Mouse (Mus musculus): ENCODE measurements at regions not wholly inside any gene's neighbourhood (a gene's known extent, or its start where the extent isn't known, plus 50 kb on each side); places are given as distances from the start of the nearest gene placed in this dataset.

- Histone ChIP-seq H3K27ac (replicated peaks) (no peak overlapping the region), H3K4me1 (replicated peaks) (no peaks in the 10 kb centered on the region), H3K9ac (no peak overlapping the region), H3K4me3 (no peak overlapping the region), H3K27me3 (no peaks in the 10 kb centered on the region), H3K4me2 (no peak overlapping the region), H3K9me3 (no peaks in the 10 kb centered on the region), H3K36me3 (no peaks in the 10 kb centered on the region)
- 74% methylated on average over 9 of the region's 9 CpGs for WGBS
- no peak for ATAC-seq (ENCODE audit: low read depth)
These were observed 338.4 kb upstream of the Jarid2 start for GRCm38 (mm10) chr13:44390666-44391390.

- Histone ChIP-seq H3K36me3 (no peaks in the 10 kb centered on the region), H3K4me3 (no peak overlapping the region), H3K4me2 (no peak overlapping the region), H3K27ac (replicated peaks) (no peak overlapping the region), H3K4me1 (replicated peaks) (no peaks in the 10 kb centered on the region), H3K27me3 (no peaks in the 10 kb centered on the region), H3K9ac (no peak overlapping the region), H3K9me3 (no peaks in the 10 kb centered on the region)
- WGBS, result 94% methylated on average over 5 of the region's 5 CpGs
- no peak for ATAC-seq (ENCODE audit: low read depth)
These were observed 335.3 kb upstream of the Jarid2 start for GRCm38 (mm10) chr13:44394016-44394415.

- WGBS, result 80% methylated on average over 15 of the region's 15 CpGs
- Histone ChIP-seq H3K27ac (replicated peaks) (no peak overlapping the region), H3K36me3 (no peaks in the 10 kb centered on the region), H3K9me3 (no peaks in the 10 kb centered on the region), H3K4me3 (no peak overlapping the region), H3K4me2 (no peak overlapping the region), H3K9ac (no peak overlapping the region), H3K4me1 (replicated peaks) (peaks cover 10% of the 10 kb centered on the region), H3K27me3 (no peaks in the 10 kb centered on the region)
- no peak for ATAC-seq (ENCODE audit: low read depth)
These were observed 330.5 kb upstream of the Jarid2 start for GRCm38 (mm10) chr13:44398613-44399369.

- no peaks in the 10 kb centered on the region for H3K36me3 ChIP-seq
- H3K9me3 ChIP-seq, result no peaks in the 10 kb centered on the region
- H3K27me3 ChIP-seq, result no peaks in the 10 kb centered on the region
- H3K4me2 ChIP-seq, result no peak overlapping the region
- WGBS, result 61% methylated on average over 3 of the region's 4 CpGs
- no peak overlapping the region for H3K4me3 ChIP-seq
- peaks cover 10% of the 10 kb centered on the region for H3K4me1 ChIP-seq (replicated peaks)
- H3K9ac ChIP-seq, result no peak overlapping the region
- no peak overlapping the region for H3K27ac ChIP-seq (replicated peaks)
- no peak for ATAC-seq (ENCODE audit: low read depth)
These were observed 329.9 kb upstream of the Jarid2 start for GRCm38 (mm10) chr13:44399370-44399685.

- Histone ChIP-seq H3K36me3 (no peaks in the 10 kb centered on the region), H3K27ac (replicated peaks) (no peak overlapping the region), H3K9me3 (no peaks in the 10 kb centered on the region), H3K4me2 (no peak overlapping the region), H3K27me3 (no peaks in the 10 kb centered on the region), H3K4me3 (no peak overlapping the region), H3K4me1 (replicated peaks) (peaks cover 10% of the 10 kb centered on the region), H3K9ac (no peak overlapping the region)
- peak; percentile 40; the same call in 1 of the 2 replicates for ATAC-seq (ENCODE audit: low read depth)
- WGBS, result 51% methylated on average over 7 of the region's 7 CpGs
These were observed 329.4 kb upstream of the Jarid2 start for GRCm38 (mm10) chr13:44399831-44400321.

- H3K9ac ChIP-seq, result no peak overlapping the region
- 0 out of 2 replicates have a peak, but pooled peaks cover 3% of the 10 kb centered on the region for H3K27me3 ChIP-seq
- no peak for ATAC-seq (ENCODE audit: low read depth)
- peaks cover 10% of the 10 kb centered on the region for H3K4me1 ChIP-seq (replicated peaks)
- no peaks in the 10 kb centered on the region for H3K36me3 ChIP-seq
- 88% methylated on average over 8 of the region's 8 CpGs for WGBS
- no peak overlapping the region for H3K27ac ChIP-seq (replicated peaks)
- no peaks in the 10 kb centered on the region for H3K9me3 ChIP-seq
- no peak overlapping the region for H3K4me2 ChIP-seq
- no peak overlapping the region for H3K4me3 ChIP-seq
These were observed 325.2 kb upstream of the Jarid2 start for GRCm38 (mm10) chr13:44404010-44404575.

GRCm38 (mm10) chr13:44407307-44407706 is 322.0 kb upstream of the Jarid2 start:
- H3K4me2 ChIP-seq, result no peak overlapping the region
- H3K9me3 ChIP-seq, result no peaks in the 10 kb centered on the region
- WGBS, result 78% methylated on average over 2 of the region's 2 CpGs
- H3K4me3 ChIP-seq, result no peak overlapping the region
- peaks cover 4% of the 10 kb centered on the region; the same call in 1 of the 2 replicates for H3K4me1 ChIP-seq (replicated peaks)
- ATAC-seq (ENCODE audit: low read depth), result no peak
- H3K27me3 ChIP-seq, result 0 out of 2 replicates have a peak, but pooled peaks cover 3% of the 10 kb centered on the region
- H3K27ac ChIP-seq (replicated peaks), result no peak overlapping the region
- H3K36me3 ChIP-seq, result no peaks in the 10 kb centered on the region
- H3K9ac ChIP-seq, result no peak overlapping the region

- H3K27me3 ChIP-seq, result 0 out of 2 replicates have a peak, but pooled peaks cover 3% of the 10 kb centered on the region
- H3K4me1 ChIP-seq (replicated peaks), result peaks cover 4% of the 10 kb centered on the region; the same call in 1 of the 2 replicates
- no peaks in the 10 kb centered on the region for H3K36me3 ChIP-seq
- 74% methylated on average over 6 of the region's 6 CpGs for WGBS
- H3K9me3 ChIP-seq, result no peaks in the 10 kb centered on the region
- H3K9ac ChIP-seq, result no peak overlapping the region
- H3K4me2 ChIP-seq, result no peak overlapping the region
- no peak for ATAC-seq (ENCODE audit: low read depth)
- no peak overlapping the region for H3K4me3 ChIP-seq
- no peak overlapping the region for H3K27ac ChIP-seq (replicated peaks)
These were observed 320.7 kb upstream of the Jarid2 start for GRCm38 (mm10) chr13:44408619-44408959.

- H3K4me3 ChIP-seq, result no peak overlapping the region
- H3K27ac ChIP-seq (replicated peaks), result no peak overlapping the region
- 70% methylated on average over 14 of the region's 14 CpGs for WGBS
- H3K36me3 ChIP-seq, result no peaks in the 10 kb centered on the region
- peaks cover 4% of the 10 kb centered on the region; the same call in 1 of the 2 replicates for H3K4me1 ChIP-seq (replicated peaks)
- 0 out of 2 replicates have a peak, but pooled peaks cover 3% of the 10 kb centered on the region for H3K27me3 ChIP-seq
- H3K9me3 ChIP-seq, result no peaks in the 10 kb centered on the region
- no peak overlapping the region for H3K9ac ChIP-seq
- ATAC-seq (ENCODE audit: low read depth), result no peak
- H3K4me2 ChIP-seq, result no peak overlapping the region
These were observed 320.1 kb upstream of the Jarid2 start for GRCm38 (mm10) chr13:44408960-44409719.

GRCm38 (mm10) chr13:44409720-44410047 is 319.6 kb upstream of the Jarid2 start:
- Histone ChIP-seq H3K27me3 (peaks cover 6% of the 10 kb centered on the region; the same call in 1 of the 2 replicates), H3K9me3 (no peaks in the 10 kb centered on the region), H3K4me3 (no peak overlapping the region), H3K27ac (replicated peaks) (no peak overlapping the region), H3K4me1 (replicated peaks) (peaks cover 4% of the 10 kb centered on the region; the same call in 1 of the 2 replicates), H3K36me3 (no peaks in the 10 kb centered on the region), H3K9ac (no peak overlapping the region), H3K4me2 (no peak overlapping the region)
- no peak for ATAC-seq (ENCODE audit: low read depth)
- WGBS, result 78% methylated on average over 5 of the region's 5 CpGs

- no peak overlapping the region for H3K9ac ChIP-seq
- no peaks in the 10 kb centered on the region for H3K9me3 ChIP-seq
- H3K36me3 ChIP-seq, result no peaks in the 10 kb centered on the region
- H3K27ac ChIP-seq (replicated peaks), result no peak overlapping the region
- no peak for ATAC-seq (ENCODE audit: low read depth)
- no peak overlapping the region for H3K4me3 ChIP-seq
- 95% methylated on average over 2 of the region's 2 CpGs for WGBS
- H3K4me2 ChIP-seq, result no peak overlapping the region
- H3K4me1 ChIP-seq (replicated peaks), result peaks cover 9% of the 10 kb centered on the region
- peaks cover 6% of the 10 kb centered on the region; the same call in 1 of the 2 replicates for H3K27me3 ChIP-seq
These were observed 317.3 kb upstream of the Jarid2 start for GRCm38 (mm10) chr13:44411781-44412496.
